8 mouse cellular contexts compared by ENCODE assay signal in the genomic region with DNA sequence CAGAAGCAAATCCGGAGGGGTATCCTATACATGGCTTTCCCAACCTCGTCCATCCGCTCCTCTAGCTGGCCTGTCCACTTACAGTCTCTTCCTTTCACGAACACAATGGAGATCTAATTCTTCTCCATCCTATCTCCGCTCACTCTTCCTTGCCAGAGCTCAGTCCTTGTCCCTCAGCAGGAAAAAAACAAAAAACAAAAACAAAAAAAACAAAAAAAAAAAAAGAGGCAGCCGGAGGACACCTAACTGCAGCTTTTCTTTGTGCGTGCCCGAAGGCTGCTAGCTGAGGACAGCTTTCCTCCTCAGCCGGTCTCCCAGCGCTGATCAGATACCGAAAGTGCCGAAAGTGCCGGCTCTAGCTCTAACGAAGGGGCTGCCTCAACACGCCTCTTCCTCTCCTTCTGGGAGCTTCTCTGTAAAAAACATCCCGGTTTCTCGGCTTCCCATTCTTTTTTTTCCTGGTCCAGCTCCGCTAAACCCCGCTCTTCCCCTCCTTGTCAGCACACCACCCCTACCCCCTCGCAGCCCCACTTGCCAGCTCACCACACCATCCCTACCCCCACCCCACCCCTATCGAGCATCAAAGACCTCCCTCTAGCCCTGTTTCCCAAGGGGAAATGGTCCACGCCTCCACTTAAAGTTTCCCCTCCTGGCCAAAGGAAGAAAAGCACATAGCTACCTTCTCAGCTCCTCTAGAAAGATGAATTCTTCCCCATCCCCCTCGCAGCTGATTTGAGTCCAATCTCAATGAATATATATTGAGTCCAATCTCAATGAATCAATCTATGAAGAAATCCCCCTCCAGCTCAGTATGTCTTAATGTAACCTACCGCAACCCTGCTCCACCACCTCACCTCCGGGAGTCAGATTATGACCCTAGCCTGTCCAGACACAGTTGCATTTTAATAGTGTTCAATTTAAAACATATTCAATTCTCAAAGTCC. TPM values are rescaled to one million over a fixed set of nuclear protein-coding genes. Genes with fewer than 3 reads are reported as not detected.
A peak's percentile ranks its signal among the peaks of the same experiment; 100 is the strongest.
DNase-seq lines count a peak whose midpoint lies in the region; ATAC-seq and TF ChIP-seq lines count a peak whose summit lies in the region.

No protein-coding gene starts in this region.

- no peak for DNase-seq in kidney, adult 11 months
- DNase-seq in MEL (ENCODE audit: low read depth, low spot score): peak; percentile 75
- peak; percentile 50 for DNase-seq in forebrain, embryonic 10.5 days (ENCODE audit: extremely low spot score, low spot score)
- peak; percentile 25 for DNase-seq in splenic B cell, adult 2 months (ENCODE audit: low read depth, low spot score)
- no peak for DNase-seq in gastrocnemius, adult 8-10 months (ENCODE audit: low spot score in 2 of 2)

- peak overlapping the region; percentile 49 for H3K4me3 ChIP-seq in kidney, embryonic 14.5 days (ENCODE audit: low read length)
- H3K4me3 ChIP-seq in MEL (ENCODE audit: control insufficient read depth in 1 of 2, insufficient read depth in 1 of 2, low read depth in 2 of 2, low read length in 2 of 2): peak overlapping the region; percentile 66 to 94
- H3K4me3 ChIP-seq in forebrain, embryonic 10.5 days: peak overlapping the region; percentile 56
- peak overlapping the region; percentile 92 for H3K4me3 ChIP-seq in megakaryocyte, embryonic 14.5 days (replicated peaks)

- H3K4me2 ChIP-seq in kidney, embryonic 14.5 days (replicated peaks; ENCODE audit: low read depth, low read length): peak overlapping the region; percentile 57

- H3K9me3 ChIP-seq in kidney, embryonic 14.5 days (ENCODE audit: control insufficient read depth, low read length): no peaks in the 10 kb centered on the region
- no peaks in the 10 kb centered on the region for H3K9me3 ChIP-seq in MEL (replicated peaks; ENCODE audit: insufficient read depth, low read length)
- no peaks in the 10 kb centered on the region for H3K9me3 ChIP-seq in forebrain, embryonic 10.5 days
- no peaks in the 10 kb centered on the region for H3K9me3 ChIP-seq in megakaryocyte, embryonic 14.5 days

- TF ChIP-seq POLR2A in MEL (IDR thresholded peaks at IDR 0.05; ENCODE audit: control insufficient read depth in 1 of 2, insufficient read depth in 1 of 2, low read depth in 1 of 2, low read length in 2 of 2, poor library complexity in 1 of 2): peak in 1 of 2 experiments; percentile 52; a peak in 2 of 4 replicates

- no peaks in the 10 kb centered on the region for H3K4me1 ChIP-seq in kidney, embryonic 14.5 days (ENCODE audit: control insufficient read depth, insufficient read depth, low read length)
- peaks cover 9 to 31% of the 10 kb centered on the region in 2 experiments for H3K4me1 ChIP-seq in MEL (ENCODE audit: control insufficient read depth in 1 of 2, insufficient read depth in 2 of 2, low read length in 2 of 2)
- peaks cover 16% of the 10 kb centered on the region for H3K4me1 ChIP-seq in forebrain, embryonic 10.5 days
- H3K4me1 ChIP-seq in megakaryocyte, embryonic 14.5 days: peaks cover 91% of the 10 kb centered on the region

- peak; percentile 85 for ATAC-seq in kidney, embryonic 14.5 days (ENCODE audit: low FRiP score, low TSS enrichment)
- peak; percentile 32 for ATAC-seq in inflammation-experienced regulatory T-cells, adult 6 months

- peak overlapping the region; percentile 59 for H3K9ac ChIP-seq in kidney, embryonic 14.5 days (ENCODE audit: low read depth, low read length)
- H3K9ac ChIP-seq in MEL (ENCODE audit: control insufficient read depth, low read depth, low read length, poor library complexity, severe bottlenecking): peak overlapping the region; percentile 73

- no peak for TF ChIP-seq RAD21 in MEL (IDR thresholded peaks at IDR 0.05; ENCODE audit: low read depth, low read length)

- no peaks in the 10 kb centered on the region for H3K27me3 ChIP-seq in kidney, embryonic 14.5 days (ENCODE audit: control insufficient read depth, insufficient read depth, low read length)
- no peaks in the 10 kb centered on the region for H3K27me3 ChIP-seq in MEL (ENCODE audit: control insufficient read depth in 1 of 2, insufficient read depth in 2 of 2, low read length in 2 of 2)
- H3K27me3 ChIP-seq in forebrain, embryonic 10.5 days (ENCODE audit: poor library complexity, severe bottlenecking): peaks cover 18% of the 10 kb centered on the region
- H3K27me3 ChIP-seq in megakaryocyte, embryonic 14.5 days (replicated peaks): no peaks in the 10 kb centered on the region
- H3K27me3 ChIP-seq in splenic B cell, adult 2 months (ENCODE audit: control insufficient read depth, insufficient read depth, low read length, poor library complexity, severe bottlenecking): 0 out of 2 replicates have a peak, but pooled peaks cover 2% of the 10 kb centered on the region

- H3K79me2 ChIP-seq in MEL (ENCODE audit: control insufficient read depth, insufficient read depth, low read length, poor library complexity): no peaks in the 10 kb centered on the region

- peak; percentile 5 to 29; a peak in 1 of 4 replicates for TF ChIP-seq EP300 in MEL (IDR thresholded peaks at IDR 0.05; ENCODE audit: low read depth in 1 of 2, low read length in 2 of 2)

- no peak for TF ChIP-seq CTCF in MEL (IDR thresholded peaks at IDR 0.05 in 2 of 3, conservative IDR thresholded peaks at IDR 0.05 in 1 of 3; ENCODE audit: control insufficient read depth in 1 of 3, insufficient read depth in 1 of 3, low read depth in 2 of 3, low read length in 3 of 3, poor library complexity in 1 of 3, severe bottlenecking in 1 of 3)

- no peaks in the 10 kb centered on the region for H3K36me3 ChIP-seq in kidney, embryonic 14.5 days (ENCODE audit: control insufficient read depth, insufficient read depth, low read length)
- H3K36me3 ChIP-seq in MEL (ENCODE audit: control insufficient read depth in 1 of 2, insufficient read depth in 2 of 2, low read length in 2 of 2): peaks cover 0 to 21% of the 10 kb centered on the region in 2 experiments; a peak in 2 of 4 replicates
- no peaks in the 10 kb centered on the region for H3K36me3 ChIP-seq in forebrain, embryonic 10.5 days (replicated peaks)
- no peaks in the 10 kb centered on the region for H3K36me3 ChIP-seq in megakaryocyte, embryonic 14.5 days (replicated peaks; ENCODE audit: low read length)
- no peaks in the 10 kb centered on the region for H3K36me3 ChIP-seq in splenic B cell, adult 2 months (ENCODE audit: control insufficient read depth, insufficient read depth, low read length, poor library complexity, severe bottlenecking)

- H3K27ac ChIP-seq in kidney, embryonic 14.5 days (ENCODE audit: low read depth, low read length): peak overlapping the region; percentile 65
- peak overlapping the region; percentile 47 for H3K27ac ChIP-seq in MEL (ENCODE audit: control insufficient read depth, low read depth, low read length)
- peak overlapping the region; percentile 84 for H3K27ac ChIP-seq in forebrain, embryonic 10.5 days

- WGBS in kidney, embryonic 14.5 days: 4% methylated on average over 25 of the region's 25 CpGs
- WGBS in forebrain, embryonic 10.5 days: 7% methylated on average over 25 of the region's 25 CpGs

TF ChIP-seq in MEL, 35 proteins besides CTCF, POLR2A, EP300 and RAD21 (continues in another document):
- TF ChIP-seq SIN3A (IDR thresholded peaks at IDR 0.05; ENCODE audit: low read length) (peak; percentile 31; the same call in 1 of the 2 replicates), CHD1 (IDR thresholded peaks at IDR 0.05; ENCODE audit: low read depth, low read length) (0 out of 2 replicates have a peak, but pooled peaks have one; percentile 45), MAFK (IDR thresholded peaks at IDR 0.05; ENCODE audit: borderline replicate concordance, low read depth, low read length) (no peak), ZNF384 (IDR thresholded peaks at IDR 0.05; ENCODE audit: low read depth, low read length) (peak; percentile 50), GATA1 (IDR thresholded peaks at IDR 0.05; ENCODE audit: low read depth, low read length) (peak; percentile 63), MYC (IDR thresholded peaks at IDR 0.05; ENCODE audit: low read depth, low read length) (no peak), POLR2AphosphoS5 (IDR thresholded peaks at IDR 0.05; ENCODE audit: borderline replicate concordance, low read depth, low read length) (no peak), MYB (IDR thresholded peaks at IDR 0.05; ENCODE audit: low read depth, low read length) (no peak)

RNA-seq across cellular contexts. Expression of a gene that starts 11.0 kb away (rescaled TPM):
- polyA plus RNA-seq in kidney, embryonic 14.5 days (2014; fragmentation: Nextera tagmentation; extraction: Ambion mirVana): 67.7 and 110 TPM in 2 replicates
- total RNA-seq in MEL (2012; rRNA removed): 158 and 186 TPM in 2 replicates
- polyA plus RNA-seq in MEL (2012; ENCODE audit: insufficient read depth in 1 of 2, insufficient read length in 2 of 2, low read depth in 1 of 2, low replicate concordance in 2 of 2, missing spikeins in 1 of 2): 100 to 1,000 TPM in 1 of 2 experiments, not detected in 1; 183 TPM
- 92.7 and 92.9 TPM in 2 replicates for polyA plus RNA-seq in forebrain, embryonic 10.5 days (2016; fragmentation: Nextera tagmentation; extraction: Ambion mirVana)
- 100 to 1,000 TPM; 251 to 357 (median 252) TPM for polyA plus RNA-seq in inflammation-experienced regulatory T-cells, adult 6 months (2017; shearing (Covaris generic))
- 3.6 and 13.0 TPM in 2 replicates for polyA plus RNA-seq in megakaryocyte, embryonic 14.5 days (2012; ENCODE audit: insufficient read depth, low replicate concordance)
- 10 to 100 TPM; 19.2 to 22.7 (median 21.5) TPM for total RNA-seq in gastrocnemius, adult 8-10 months (2022)

RNA-seq across cellular contexts. Expression of a gene that starts 14.9 kb away (rescaled TPM):
- not detected in 2 replicates for polyA plus RNA-seq in kidney, embryonic 14.5 days (2014; fragmentation: Nextera tagmentation; extraction: Ambion mirVana)
- 0.88 and 1.0 TPM in 2 replicates for total RNA-seq in MEL (2012; rRNA removed)
- polyA plus RNA-seq in MEL (2012; ENCODE audit: insufficient read depth in 1 of 2, insufficient read length in 2 of 2, low read depth in 1 of 2, low replicate concordance in 2 of 2, missing spikeins in 1 of 2): under 1 TPM in 1 of 2 experiments, not detected in 1; 0.28 TPM
- not detected in 2 replicates for polyA plus RNA-seq in forebrain, embryonic 10.5 days (2016; fragmentation: Nextera tagmentation; extraction: Ambion mirVana)
- 10 to 100 TPM; 31.8 to 88.8 (median 33.5) TPM for polyA plus RNA-seq in inflammation-experienced regulatory T-cells, adult 6 months (2017; shearing (Covaris generic))
- polyA plus RNA-seq in megakaryocyte, embryonic 14.5 days (2012; ENCODE audit: insufficient read depth, low replicate concordance): not detected in 2 replicates
- under 1 TPM in 1 of 4 experiments, not detected in 3; 0.27 TPM for total RNA-seq in gastrocnemius, adult 8-10 months (2022)

RNA-seq across cellular contexts. Expression of a gene that starts 42.8 kb away (rescaled TPM):
- polyA plus RNA-seq in kidney, embryonic 14.5 days (2014; fragmentation: Nextera tagmentation; extraction: Ambion mirVana): 22.4 and 29.4 TPM in 2 replicates
- total RNA-seq in MEL (2012; rRNA removed): 4.6 and 7.6 TPM in 2 replicates
- polyA plus RNA-seq in MEL (2012; ENCODE audit: insufficient read depth in 1 of 2, insufficient read length in 2 of 2, low read depth in 1 of 2, low replicate concordance in 2 of 2, missing spikeins in 1 of 2): 10 to 100 TPM in 1 of 2 experiments, not detected in 1; 35.9 TPM
- polyA plus RNA-seq in forebrain, embryonic 10.5 days (2016; fragmentation: Nextera tagmentation; extraction: Ambion mirVana): 26.2 and 29.7 TPM in 2 replicates
- polyA plus RNA-seq in inflammation-experienced regulatory T-cells, adult 6 months (2017; shearing (Covaris generic)): 1 to 10 TPM; 6.3 to 7.6 (median 6.7) TPM
- polyA plus RNA-seq in megakaryocyte, embryonic 14.5 days (2012; ENCODE audit: insufficient read depth, low replicate concordance): 2.8 and 35.8 TPM in 2 replicates
- total RNA-seq in gastrocnemius, adult 8-10 months (2022): 10 to 100 TPM; 28.7 to 43.0 (median 33.0) TPM

Comparison
In these comparisons a context has a peak if more than half of its experiments do, and no peak if none do; other contexts are left out.
1. DNase-seq: peak in MEL (single experiment), forebrain, embryonic 10.5 days (single experiment) and splenic B cell, adult 2 months (single experiment); none in kidney, adult 11 months (single experiment) and gastrocnemius, adult 8-10 months (0 of 2).
2. RNA of a gene that starts 14.9 kb away (polyA plus RNA-seq): 31.8 to 88.8 TPM in inflammation-experienced regulatory T-cells, adult 6 months; 0.28 TPM in MEL, not detected in kidney, embryonic 14.5 days, not detected in forebrain, embryonic 10.5 days and not detected in megakaryocyte, embryonic 14.5 days; every median in the first group is over 10 times any median in the second.
3. Peak in every context shown above with its lines, with median percentiles within 50 percentile points of each other: H3K27ac ChIP-seq and H3K4me3 ChIP-seq.